Mouse (Mus musculus) hindbrain, embryonic 14.5 days (tissue): ENCODE results near the gene Topaz1. TPM values are rescaled to one million over a fixed set of nuclear protein-coding genes. Genes with fewer than 3 reads are reported as not detected.

ENCODE experiments used
- polyA plus RNA-seq: library from polyadenylated mRNA; unstranded; fragments of >200 nt; fragmentation: Nextera tagmentation; extraction: Ambion mirVana; gene quantifications from 2 replicates; pipeline ENCODE4 v1.2.1, GENCODE M21; 2014

Gene Topaz1
- polyA plus RNA-seq, 1 experiment from 2014 or later = not detected

Other genes starting within 250 kb of the Topaz1 start
- 8.3 and 10.2 TPM in 2 replicates for gene Tcaim, start 58.2 kb downstream of the Topaz1 start, polyA plus RNA-seq
- 0.56 and 0.95 TPM in 2 replicates for gene Gm35549, start 96.7 kb downstream of the Topaz1 start, polyA plus RNA-seq
- gene Zfp445, start 118.7 kb downstream of the Topaz1 start, polyA plus RNA-seq = 97.7 and 104 TPM in 2 replicates
- gene Zkscan7, start 138.3 kb downstream of the Topaz1 start, polyA plus RNA-seq = 1.9 and 2.2 TPM in 2 replicates
- gene Zfp105, start 175.7 kb downstream of the Topaz1 start, polyA plus RNA-seq = 16.1 and 17.0 TPM in 2 replicates
- gene 1110059G10Rik, start 203.7 kb downstream of the Topaz1 start, polyA plus RNA-seq = 32.3 and 33.9 TPM in 2 replicates
- gene Kif15, start 203.7 kb downstream of the Topaz1 start, polyA plus RNA-seq = 9.2 and 9.3 TPM in 2 replicates